Mouse (Mus musculus) ES-E14 (cell line): ENCODE data around the gene Herc6. TPM values are rescaled to one million over a fixed set of nuclear protein-coding genes. Genes with fewer than 3 reads are reported as not detected.

Source experiments
- DNase-seq: peaks from one replicate; pipeline ENCODE4 v3.0.0-alpha.2; 2013; ENCODE audit warnings: low read depth, low spot score
- H3K27ac ChIP-seq: 2 replicates; pipeline ENCODE4 v1.5.1; 2012; ENCODE audit warnings: low read depth, mild to moderate bottlenecking, low read length, moderate library complexity, mixed read lengths; ENCODE audit not compliant: poor library complexity, insufficient read depth, severe bottlenecking
- H3K36me3 ChIP-seq: 2 replicates; pipeline ENCODE4 v1.6.1; 2012; ENCODE audit warnings: mild to moderate bottlenecking, low read length, moderate library complexity, mixed read lengths; ENCODE audit not compliant: control insufficient read depth, poor library complexity, insufficient read depth, severe bottlenecking
- H3K4me1 ChIP-seq, 2 experiments: fragments of 150-350 bp in 1 of 2; sonication (generic) in 1 of 2; 2 replicates each; pipeline ENCODE4 v1.6.1; 2012; ENCODE audit warnings: low read length in 2 of 2, mild to moderate bottlenecking in 1 of 2, mixed read lengths in 1 of 2; ENCODE audit not compliant: control insufficient read depth in 2 of 2, insufficient read depth in 2 of 2, poor library complexity in 1 of 2
- H3K4me3 ChIP-seq, 2 experiments: fragments of 150-350 bp in 1 of 2; sonication (generic) in 1 of 2; 2 replicates each; pipeline ENCODE4 v1.5.1; 2012; ENCODE audit warnings: low read length in 2 of 2, low read depth in 1 of 2, mild to moderate bottlenecking in 1 of 2, mixed read lengths in 1 of 2; ENCODE audit not compliant: insufficient read depth in 1 of 2, poor library complexity in 1 of 2, severe bottlenecking in 1 of 2
- H3K9ac ChIP-seq: 2 replicates; pipeline ENCODE4 v1.6.1; 2012; ENCODE audit warnings: low read depth, mild to moderate bottlenecking, low read length, mixed read lengths; ENCODE audit not compliant: poor library complexity, insufficient read depth, severe bottlenecking
- H3K9me3 ChIP-seq: fragments of 150-350 bp; sonication (generic); 2 replicates; pipeline ENCODE4 v1.6.1; 2012; ENCODE audit warnings: low read depth, mild to moderate bottlenecking, low read length; ENCODE audit not compliant: control insufficient read depth, insufficient read depth
- CHD2 ChIP-seq: IDR thresholded peaks from 2 replicates; pipeline ENCODE4 v1.6.1; 2014; ENCODE audit warnings: mild to moderate bottlenecking, low read depth, low read length, inconsistent platforms
- HCFC1 ChIP-seq: IDR thresholded peaks from 2 replicates; pipeline ENCODE4 v1.6.1; 2012; ENCODE audit warnings: low read length, inconsistent platforms, borderline replicate concordance; ENCODE audit not compliant: insufficient read depth
- MAFK ChIP-seq: IDR thresholded peaks from 2 replicates; pipeline ENCODE4 v1.6.1; 2014; ENCODE audit warnings: mild to moderate bottlenecking, low read depth, low read length, inconsistent platforms; ENCODE audit not compliant: insufficient read depth
- ZC3H11A ChIP-seq: IDR thresholded peaks from 2 replicates; pipeline ENCODE4 v1.6.1; 2012; ENCODE audit warnings: low read depth, mild to moderate bottlenecking, inconsistent platforms, low read length, borderline replicate concordance
- ZNF384 ChIP-seq: IDR thresholded peaks from 2 replicates; pipeline ENCODE4 v1.6.1; 2012; ENCODE audit warnings: low read depth, low read length, inconsistent platforms
- in situ Hi-C, 2 experiments: fragments of 600-800 bp; cut with MboI; formaldehyde crosslinking; loops; one replicate each; pipeline ENCODE4 v1.15.1; 2025; ENCODE audit warnings: low sequenced_read_pairs in 2 of 2, inconsistent platforms in 1 of 2; ENCODE audit not compliant: unreplicated experiment in 2 of 2
- total RNA-seq: library from RNA; depleted of rRNA; stranded (reverse); fragments of 300-350 nt; gene quantifications from 2 replicates; pipeline ENCODE4 v1.2.3, GENCODE M21; 2012; rRNA removed

The Herc6 gene
- total RNA-seq: 0.36 and 0.69 TPM in 2 replicates

GRCm38 (mm10) chr6:57580881-57581548, at the start of gene Herc6:
Gene Herc6, plus strand, starts transcription at chr6:57581000.
- in situ Hi-C loops: no loop called here
- no peak within 1 kb of the TSS; the same call in 1 of the 2 replicates for H3K27ac ChIP-seq
- H3K9me3 ChIP-seq: no peaks in the 10 kb centered on the region
- H3K4me3 ChIP-seq: peak within 1 kb of the TSS in 1 of 2 experiments; percentile 27; a peak in 1 of 4 replicates
- TF ChIP-seq ZNF384 (no peak), MAFK (no peak), ZC3H11A (no peak), HCFC1 (no peak), CHD2 (no peak)
- H3K4me1 ChIP-seq: peaks cover 0 to 2% of the 10 kb centered on the region in 2 experiments; a peak in 1 of 4 replicates
- peak; percentile 35 for DNase-seq
- H3K9ac ChIP-seq: 0 out of 2 replicates have a peak within 1 kb of the TSS, but pooled peaks have one; percentile 43
- no peaks in the 10 kb centered on the region for H3K36me3 ChIP-seq

GRCm38 (mm10) chr6:57531011-57531410, 49.8 kb upstream of the Herc6 start:
- Histone ChIP-seq H3K27ac (no peak overlapping the region), H3K9me3 (no peaks in the 10 kb centered on the region), H3K4me1 (0 out of 4 replicates have a peak, but pooled peaks cover 0 to 2% of the 10 kb centered on the region in 2 experiments), H3K36me3 (no peaks in the 10 kb centered on the region), H3K4me3 (no peak overlapping the region), H3K9ac (no peak overlapping the region)
- no peak for DNase-seq
- TF ChIP-seq MAFK (no peak), HCFC1 (no peak), ZNF384 (no peak), CHD2 (no peak), ZC3H11A (no peak)
- in situ Hi-C loops: loop anchor here in 1 of 2 experiments (25.0 kb wide), 1 partner anchor 719 kb away; no protein-coding TSS in a partner anchor

GRCm38 (mm10) chr6:57531441-57531840, 49.4 kb upstream of the Herc6 start:
- no peaks in the 10 kb centered on the region for H3K9me3 ChIP-seq
- no peak overlapping the region for H3K9ac ChIP-seq
- DNase-seq: no peak
- H3K4me3 ChIP-seq: no peak overlapping the region
- TF ChIP-seq HCFC1 (no peak), CHD2 (no peak), MAFK (no peak), ZC3H11A (no peak), ZNF384 (no peak)
- no peak overlapping the region for H3K27ac ChIP-seq
- H3K36me3 ChIP-seq: no peaks in the 10 kb centered on the region
- 0 out of 4 replicates have a peak, but pooled peaks cover 0 to 2% of the 10 kb centered on the region in 2 experiments for H3K4me1 ChIP-seq
- in situ Hi-C loops: loop anchor here in 1 of 2 experiments (25.0 kb wide), 1 partner anchor 719 kb away; no protein-coding TSS in a partner anchor

DNA sequence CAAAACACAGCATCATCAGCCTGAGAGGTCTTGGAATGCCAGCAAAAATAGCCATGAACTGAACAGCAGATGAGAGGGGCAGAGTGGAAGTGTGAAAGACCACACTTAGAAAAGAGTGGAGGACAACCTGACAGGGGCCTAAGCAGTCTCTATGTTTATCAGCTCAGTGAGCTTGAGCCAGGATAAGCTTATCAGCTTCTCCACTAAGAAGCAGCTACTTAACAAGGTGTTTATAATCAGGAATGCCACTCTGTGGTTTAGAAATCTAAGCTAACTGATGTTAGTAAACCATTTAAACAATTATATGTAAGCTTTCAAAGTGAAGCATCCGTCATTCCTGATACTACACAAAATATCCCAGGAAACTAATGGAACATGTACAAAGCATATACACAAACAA, 48.8 kb upstream of the Herc6 start:
- no peak for TF ChIP-seq MAFK
- no peak for TF ChIP-seq CHD2
- no peak for TF ChIP-seq ZC3H11A
- TF ChIP-seq ZNF384: no peak
- no peak for TF ChIP-seq HCFC1
- DNase-seq: no peak
- 0 out of 4 replicates have a peak, but pooled peaks cover 0 to 2% of the 10 kb centered on the region in 2 experiments for H3K4me1 ChIP-seq
- no peak overlapping the region for H3K9ac ChIP-seq
- in situ Hi-C loops: loop anchor here in 1 of 2 experiments (25.0 kb wide), 1 partner anchor 720 kb away; no protein-coding TSS in a partner anchor
- no peaks in the 10 kb centered on the region for H3K9me3 ChIP-seq
- no peaks in the 10 kb centered on the region for H3K36me3 ChIP-seq
- H3K4me3 ChIP-seq: no peak overlapping the region
- H3K27ac ChIP-seq: no peak overlapping the region
